Mouse (Mus musculus): ENCODE results near the gene Magi1.

GRCm38 (mm10) chr6:94251358-94251945 is 32.3 kb downstream of the Magi1 start:
- TF ChIP-seq CTCF (IDR thresholded peaks at IDR 0.05; ENCODE audit: borderline replicate concordance, extremely low read depth, insufficient read depth, insufficient read length) (no peak), POLR2A (IDR thresholded peaks at IDR 0.05; ENCODE audit: borderline replicate concordance, extremely low read depth, insufficient read depth, insufficient read length, poor library complexity, severe bottlenecking) (no peak)

Measured in brain, embryonic 14.5 days (tissue).